Mouse (Mus musculus) right cerebral cortex, postnatal 10 days (tissue): ENCODE results near the gene Smc6.
A peak's percentile ranks its signal among the peaks of the same experiment; 100 is the strongest.

Experiments used
- DNase-seq, 2 experiments: peaks; one replicate each; pipeline ENCODE4 v3.0.0; 2021; ENCODE audit warnings: low spot score in 2 of 2

Gene Smc6

DNA sequence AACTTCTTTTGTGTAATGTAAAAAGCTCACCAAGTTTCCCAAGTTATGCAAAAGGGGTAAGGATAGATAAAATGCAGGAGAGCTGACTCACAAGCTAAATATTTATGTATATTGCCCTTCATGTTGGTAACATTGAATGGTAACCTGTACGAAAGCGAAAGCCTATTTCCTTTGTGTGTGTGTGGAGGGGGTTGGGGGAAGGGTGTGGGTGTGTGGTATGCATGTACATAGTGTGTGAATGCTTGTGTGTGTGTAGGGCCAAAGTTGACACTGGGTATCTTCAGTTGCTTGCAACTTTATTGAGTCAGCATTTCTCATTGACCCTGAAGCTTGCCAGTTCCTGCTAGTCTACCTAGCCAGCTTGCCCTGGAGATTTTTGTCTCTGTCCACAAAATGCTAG, 15.9 kb downstream of the Smc6 start:
- DNase-seq: no peak

DNA sequence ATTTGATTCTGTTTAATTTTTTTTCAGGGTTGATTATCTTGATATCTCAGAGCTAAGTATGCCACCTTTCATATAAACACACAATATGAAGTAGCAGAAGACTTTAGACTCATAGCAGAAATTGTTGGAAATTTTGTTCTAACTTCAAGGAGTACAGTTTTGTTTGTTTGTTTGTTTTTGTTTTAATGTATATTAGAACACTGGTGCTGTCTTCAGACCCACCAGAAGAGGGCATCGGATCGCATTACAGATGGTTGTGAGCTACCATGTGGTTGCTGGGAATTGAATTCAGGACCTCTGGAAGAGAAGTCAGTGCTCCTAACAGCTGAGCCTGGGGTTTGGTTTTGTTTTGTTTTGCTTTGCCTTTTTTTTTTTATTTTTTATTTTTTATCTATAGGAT, 20.7 kb downstream of the Smc6 start:
- DNase-seq: no peak

DNA sequence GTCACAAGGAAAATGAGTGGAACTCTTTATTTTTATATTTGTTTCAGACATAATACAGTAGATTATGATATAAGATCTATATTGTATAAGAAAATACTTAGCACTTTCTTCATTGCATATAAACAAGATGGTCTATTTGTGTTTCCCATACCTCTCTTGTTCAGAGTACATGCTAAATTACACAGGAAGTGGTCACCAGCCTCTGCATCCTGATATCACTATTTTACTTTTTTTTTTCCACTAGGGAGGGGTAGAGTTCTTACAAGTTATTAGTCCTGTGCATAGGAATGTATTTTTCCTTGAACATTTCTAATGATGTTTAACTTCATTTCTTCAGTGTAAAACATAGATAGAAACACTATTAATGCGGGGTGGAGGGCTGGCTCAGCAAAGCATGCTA, 35.2 kb downstream of the Smc6 start:
- no peak for DNase-seq

DNA sequence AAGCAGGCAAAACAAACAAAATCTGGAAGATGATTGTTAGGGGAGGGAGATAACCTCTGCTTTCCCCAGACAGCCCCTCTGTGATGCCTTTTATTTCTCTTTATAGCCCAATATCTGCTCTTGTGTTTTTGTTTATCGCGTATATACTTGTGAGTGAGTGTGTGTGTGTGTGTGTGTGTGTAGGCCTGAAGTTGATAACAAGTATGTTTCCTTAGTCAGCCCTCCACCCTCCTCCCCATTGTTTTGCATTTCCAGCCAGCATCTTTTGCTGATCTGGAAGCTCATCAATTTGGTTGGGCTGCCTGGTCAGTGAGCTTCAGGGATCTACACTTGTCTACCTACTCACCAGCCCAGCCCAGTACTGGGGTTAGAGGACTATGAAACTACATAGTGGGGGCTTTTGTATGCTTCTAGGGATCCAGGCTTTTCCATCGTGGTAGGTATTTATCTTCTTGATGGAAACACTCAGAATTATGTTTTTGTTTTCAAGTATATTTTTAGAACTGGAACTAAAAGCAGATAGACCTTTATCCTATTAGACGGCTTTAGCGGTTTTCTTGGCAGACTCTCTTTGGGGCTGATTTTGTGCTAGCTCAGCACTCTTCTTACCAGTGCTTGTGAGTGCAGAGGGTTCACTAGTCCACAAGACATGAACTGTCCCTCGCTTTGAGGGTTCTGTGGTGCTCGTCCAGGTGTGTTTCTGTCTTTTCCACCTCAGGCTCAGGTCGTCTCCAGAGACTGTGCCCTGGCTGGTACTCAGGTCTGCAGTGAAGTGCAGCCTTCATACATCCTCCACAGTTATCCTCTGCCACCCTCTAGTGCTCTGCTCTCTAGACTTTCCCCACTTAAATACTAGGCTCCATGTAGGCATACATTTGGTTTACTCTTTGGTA, 41.3 kb downstream of the Smc6 start:
- no peak for DNase-seq

DNA sequence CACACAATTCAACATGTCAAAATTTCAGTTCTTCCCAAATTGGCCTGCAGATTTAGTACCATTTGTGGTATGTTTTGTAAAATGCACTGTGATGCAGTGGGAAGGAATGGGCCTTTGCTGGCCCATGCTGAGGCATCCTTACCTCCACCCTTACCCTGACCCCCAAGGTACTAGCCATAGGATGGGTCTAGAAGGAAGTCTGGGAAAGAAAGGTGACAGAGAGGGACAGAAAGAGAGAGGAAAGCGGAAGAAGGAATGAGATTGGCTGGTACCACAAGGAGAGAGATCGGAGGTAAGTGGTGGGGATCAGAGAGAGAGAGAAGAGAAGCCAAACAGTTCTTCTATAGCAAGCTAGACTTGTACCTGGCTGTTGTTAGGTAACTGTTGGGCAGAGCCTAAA, 45.4 kb downstream of the Smc6 start:
- no peak for DNase-seq

DNA sequence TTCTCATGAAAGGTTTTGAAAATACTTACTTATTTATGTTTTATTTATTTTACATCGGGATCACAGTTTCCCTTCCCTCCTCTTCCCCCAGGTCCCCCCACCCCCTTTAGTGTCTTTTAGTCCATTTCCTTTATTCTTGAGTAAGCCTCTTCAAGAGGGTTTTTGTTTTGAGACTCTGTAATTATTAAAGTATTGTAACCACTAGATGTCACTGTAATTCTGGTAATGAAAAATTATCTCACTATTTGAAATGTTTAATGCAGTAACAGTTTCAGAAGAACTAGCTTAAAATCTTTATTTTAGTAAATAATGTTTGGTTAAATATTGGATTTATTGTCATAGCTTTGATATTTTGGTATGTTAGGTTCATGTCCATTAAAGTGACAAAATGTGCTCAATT, 48.2 kb downstream of the Smc6 start:
- no peak for DNase-seq

DNA sequence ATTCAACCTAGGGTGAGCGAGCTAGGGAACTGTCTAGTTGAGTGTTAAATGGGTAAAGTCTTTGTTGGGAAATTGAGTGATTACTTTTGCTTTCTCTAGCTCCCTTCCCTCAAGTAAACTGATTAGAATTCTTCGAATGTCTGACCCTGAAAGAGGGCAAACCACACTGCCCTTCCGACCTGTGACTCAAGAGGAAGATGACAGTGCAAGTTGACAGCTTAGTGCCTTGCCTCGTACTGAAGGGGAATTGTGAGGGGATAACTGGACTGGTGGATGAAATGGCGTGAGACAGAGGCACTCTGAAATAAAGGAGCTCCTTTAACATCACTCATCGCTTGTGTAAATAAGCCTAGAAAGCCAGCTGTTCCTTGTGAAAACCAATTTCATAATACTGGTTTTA, 52.0 kb downstream of the Smc6 start:
- DNase-seq: no peak

DNA sequence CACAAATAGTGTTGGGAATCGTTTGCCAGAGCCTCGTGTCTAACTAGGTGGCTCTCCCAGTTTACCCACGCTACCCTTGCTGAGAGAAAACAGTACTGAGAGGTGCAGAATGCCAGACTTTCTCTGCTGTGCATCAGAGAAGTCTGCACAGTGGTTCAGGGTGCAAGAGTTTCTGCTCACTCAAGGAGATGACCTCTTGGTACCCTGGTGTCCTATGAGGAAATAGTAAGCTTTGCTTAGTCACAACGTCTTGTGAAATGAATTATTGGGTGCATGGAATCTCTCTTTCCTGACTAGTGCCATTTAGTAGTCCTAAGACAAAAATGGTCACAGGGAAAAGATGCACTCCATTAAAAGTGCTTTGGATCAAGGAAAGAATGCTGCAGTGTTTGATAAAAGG, 58.8 kb downstream of the Smc6 start:
- DNase-seq: no peak

DNA sequence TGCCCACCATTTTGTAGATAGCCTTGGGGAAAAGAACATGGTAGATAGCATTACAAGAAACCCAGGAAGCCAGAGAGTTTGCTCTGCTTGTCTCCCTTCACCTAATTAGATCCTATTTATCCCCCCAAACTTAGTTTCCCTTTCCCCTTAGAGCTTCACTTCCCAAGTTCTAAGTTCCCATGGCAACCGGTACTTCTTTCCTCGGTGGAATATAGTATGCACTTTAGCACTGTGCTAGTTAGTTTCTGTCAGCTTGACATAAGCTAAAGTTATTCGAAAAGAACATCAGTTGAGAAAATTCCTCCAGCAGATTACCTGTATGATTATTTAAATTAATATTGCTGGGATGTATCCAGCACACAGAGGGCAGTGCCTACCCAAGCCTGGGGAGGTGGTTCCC, 60.8 kb downstream of the Smc6 start:
- no peak for DNase-seq

DNA sequence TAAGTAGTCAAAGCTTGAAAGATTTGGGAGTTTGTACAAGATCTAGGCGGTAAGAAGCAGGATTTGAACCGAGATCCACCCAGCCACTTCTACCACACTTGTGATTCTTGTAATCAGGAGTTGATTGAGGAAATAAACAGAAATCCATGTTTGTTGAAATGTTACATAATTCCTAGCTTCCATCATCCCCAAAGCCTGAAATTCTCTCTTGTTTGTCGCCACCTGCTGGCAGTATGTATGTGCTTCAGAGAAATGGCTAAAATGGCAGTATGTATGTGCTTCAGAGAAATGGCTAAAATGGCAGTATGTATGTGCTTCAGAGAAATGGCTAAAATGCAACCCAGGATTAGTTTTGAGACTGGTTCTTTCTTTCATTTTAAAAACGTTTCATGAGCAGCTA, 71.2 kb downstream of the Smc6 start:
- peak in 1 of 2 experiments; percentile 49 for DNase-seq

DNA sequence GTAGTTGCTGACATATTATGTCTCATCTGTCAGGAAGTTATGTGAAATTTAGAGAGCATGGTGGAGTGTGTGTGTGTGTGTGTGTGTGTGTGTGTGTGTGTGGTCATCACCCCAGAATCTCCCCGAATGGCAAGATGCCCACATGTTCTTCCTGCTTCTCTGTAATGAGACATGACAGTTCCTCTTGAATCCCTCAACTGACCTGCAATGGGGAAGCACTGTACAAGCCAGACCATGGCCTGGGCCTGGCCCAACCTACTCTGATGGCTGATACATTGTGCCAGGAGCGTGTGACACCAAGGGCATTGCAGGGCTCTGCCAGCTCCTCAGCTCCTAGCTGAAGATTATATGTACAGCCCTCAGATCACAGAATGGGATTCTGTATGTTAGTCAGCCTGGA, 72.6 kb downstream of the Smc6 start:
- no peak for DNase-seq

DNA sequence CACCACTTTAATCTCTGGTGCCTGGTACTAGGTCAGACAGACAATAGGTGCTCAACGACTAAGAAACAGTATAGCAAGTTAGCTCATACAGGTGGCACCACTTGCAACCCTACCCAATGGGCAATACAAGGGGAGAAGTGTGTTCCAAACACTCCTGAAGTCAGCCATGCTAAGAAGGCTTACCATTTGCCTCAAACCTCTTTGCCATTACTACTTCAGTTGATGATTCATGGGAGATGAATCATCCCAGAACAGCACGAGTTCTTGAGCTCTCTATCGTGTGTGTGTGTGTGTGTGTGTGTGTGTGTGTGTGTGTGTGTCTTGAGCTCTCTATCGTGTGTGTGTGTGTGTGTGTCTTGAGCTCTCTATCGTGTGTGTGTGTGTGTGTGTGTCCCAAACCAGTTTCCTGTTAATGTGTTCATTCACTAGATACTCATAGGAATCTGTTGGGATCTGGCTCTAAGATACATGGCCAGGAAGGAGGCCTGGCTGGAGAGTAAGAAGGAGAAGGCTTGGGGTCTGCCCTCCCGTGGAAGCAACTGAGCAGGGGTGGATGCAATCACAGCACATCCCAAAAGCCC, 76.4 kb downstream of the Smc6 start:
- DNase-seq: no peak

DNA sequence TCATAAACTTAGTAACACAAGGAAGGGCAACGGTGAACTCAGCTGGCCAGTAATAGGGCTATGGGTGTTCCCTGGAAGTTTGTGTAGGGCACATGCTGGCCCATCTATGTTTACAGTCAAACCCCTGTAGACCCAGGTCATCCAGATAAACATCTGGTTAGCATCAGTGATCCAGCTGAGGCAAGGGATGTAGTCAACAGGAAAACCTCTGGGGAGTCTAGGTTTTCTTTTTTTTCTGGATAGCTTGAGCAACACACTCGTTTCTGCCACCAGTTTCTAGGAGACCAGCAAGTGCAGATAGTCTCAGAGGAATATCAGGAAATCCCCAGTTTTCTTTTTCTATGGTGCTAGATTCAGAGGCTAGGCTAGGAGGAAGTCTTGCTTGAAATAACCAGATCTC, 80.3 kb downstream of the Smc6 start:
- DNase-seq: no peak

DNA sequence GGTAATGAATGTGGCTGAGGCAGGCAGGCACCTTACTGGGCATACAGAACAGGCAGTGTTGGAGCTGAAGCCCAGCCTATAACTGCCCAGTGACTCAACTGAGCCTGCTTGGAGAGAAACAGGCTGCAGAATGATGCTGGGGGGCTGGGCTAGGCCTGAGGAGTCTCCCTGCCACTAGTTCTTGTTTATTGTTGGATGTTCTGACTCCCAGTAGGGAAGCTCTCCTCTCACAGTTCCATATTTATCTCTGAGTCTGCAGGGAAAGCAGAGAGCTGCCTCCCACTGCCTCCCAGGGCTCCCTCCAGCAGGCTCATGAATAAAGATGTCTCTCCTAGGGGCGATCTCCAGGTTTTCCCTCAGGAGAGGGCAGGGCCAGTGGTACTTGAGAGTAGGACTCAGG, 82.7 kb downstream of the Smc6 start:
- peak; percentile 67 to 72 for DNase-seq

DNA sequence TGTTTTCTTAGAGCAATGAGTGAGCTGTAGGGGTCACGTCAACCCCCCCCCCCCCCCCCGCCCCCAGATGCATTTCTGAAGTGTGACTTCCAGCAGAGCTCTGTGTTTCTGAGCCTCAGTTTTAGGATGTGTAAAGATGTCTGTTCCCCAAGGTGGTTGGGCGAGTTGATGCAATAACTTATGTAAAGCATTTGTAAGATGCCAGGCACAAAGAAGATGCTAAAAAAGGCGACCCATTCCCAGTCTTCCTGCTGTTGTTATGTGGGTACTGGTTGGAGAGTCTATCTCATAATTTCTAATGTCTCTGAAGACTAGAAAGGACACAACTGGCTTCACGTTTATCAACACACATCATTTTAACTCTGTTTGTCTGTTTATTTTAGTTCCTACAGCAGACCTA, 84.2 kb downstream of the Smc6 start:
- DNase-seq: no peak

DNA sequence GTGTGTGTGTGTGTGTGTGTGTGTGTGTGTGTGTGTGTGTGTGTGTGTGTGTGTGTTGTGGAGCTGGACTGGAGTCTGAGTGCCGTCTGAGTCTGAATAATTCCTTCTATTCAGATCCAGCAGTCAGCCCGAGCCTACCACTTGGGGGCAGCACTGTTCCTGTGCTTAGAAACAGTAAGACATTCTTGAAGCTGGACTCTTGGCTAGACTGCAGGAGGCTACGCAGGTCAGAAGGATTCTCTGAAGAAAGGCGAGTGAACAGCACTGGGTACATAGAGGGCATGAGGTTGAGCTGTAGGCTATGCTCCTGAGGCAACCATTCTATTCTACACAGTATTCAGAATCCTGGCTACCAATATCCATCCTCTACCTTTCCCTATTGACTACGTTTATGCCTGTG, 85.2 kb downstream of the Smc6 start:
- peak; percentile 85 to 88 for DNase-seq

DNA sequence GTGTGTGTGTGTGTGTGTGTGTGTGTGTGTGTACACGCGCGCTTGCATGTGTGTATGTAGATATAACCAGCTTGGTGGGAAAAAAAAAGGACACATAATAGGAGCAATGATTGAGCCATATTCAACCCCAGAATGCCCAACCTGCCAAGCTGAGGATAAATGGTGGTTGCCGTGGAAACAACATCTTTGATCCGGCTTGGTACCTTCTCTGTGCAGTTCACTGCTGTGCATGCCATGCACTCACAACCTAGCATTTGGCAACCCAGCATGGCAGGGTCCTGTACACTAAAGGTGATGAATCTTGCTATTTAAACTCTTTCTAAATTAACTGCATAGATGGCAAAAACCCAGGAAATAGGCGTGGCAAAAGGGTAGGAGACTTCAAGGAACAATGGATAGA, 96.7 kb downstream of the Smc6 start:
- DNase-seq: no peak

DNA sequence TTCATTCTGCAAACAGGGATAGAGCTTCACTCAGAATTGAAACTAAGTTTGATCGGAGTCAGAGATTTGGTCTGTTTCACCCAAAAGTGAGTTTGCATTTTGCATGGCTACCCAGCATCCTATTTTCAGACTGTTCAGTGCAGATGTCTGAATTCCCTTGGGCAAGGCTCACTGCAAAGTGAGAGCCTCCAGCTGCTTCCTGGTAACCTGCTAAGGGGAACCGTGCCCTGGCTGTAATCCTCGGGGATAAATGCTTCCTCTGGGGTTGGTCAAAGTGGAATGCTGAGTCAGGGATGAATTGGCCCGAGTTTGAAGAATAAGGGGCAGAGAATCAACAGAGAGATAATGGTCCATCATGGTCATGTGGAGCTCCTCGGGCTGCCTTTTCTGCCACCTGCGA, 99.2 kb downstream of the Smc6 start:
- DNase-seq: no peak

DNA sequence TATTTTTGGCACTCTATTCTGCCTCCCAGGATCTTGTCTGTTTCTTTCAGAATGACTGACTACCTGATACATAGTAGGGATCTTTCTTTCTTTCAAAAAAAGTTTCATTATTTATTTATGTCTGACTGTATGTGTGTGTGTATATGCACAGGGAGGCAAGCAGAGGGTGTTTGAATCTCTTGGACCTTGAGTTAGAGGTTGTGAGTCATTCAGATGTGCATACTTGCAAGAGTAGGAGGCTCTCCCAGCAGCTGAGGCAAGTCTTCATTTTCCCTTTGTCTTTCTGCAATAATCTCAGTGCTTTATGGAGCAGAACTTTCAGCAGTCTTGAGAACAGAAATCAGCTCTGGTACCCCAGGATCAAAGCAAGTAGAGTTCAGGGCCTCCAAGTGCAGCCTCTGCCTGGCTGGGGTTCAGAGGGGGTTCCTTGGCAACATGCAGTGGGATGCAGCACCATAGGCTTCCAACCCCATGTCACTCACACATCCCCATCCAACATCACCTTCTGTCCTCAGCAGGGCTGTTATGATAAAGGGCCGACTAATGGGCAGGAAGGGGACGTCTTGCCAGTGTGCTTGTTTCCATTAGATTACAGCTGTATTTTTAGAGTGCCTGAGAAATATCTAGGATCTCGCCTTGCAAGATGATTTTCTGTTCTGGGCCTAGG, 101.5 kb downstream of the Smc6 start:
- DNase-seq: no peak
